Mouse (Mus musculus): Measurements from ENCODE around the gene Arhgef10l. TPM values are rescaled to one million over a fixed set of nuclear protein-coding genes. Genes with fewer than 3 reads are reported as not detected.
A peak's percentile ranks its signal among the peaks of the same experiment; 100 is the strongest.

The Arhgef10l gene
- polyA plus RNA-seq, 1 experiment from 2014 or later: 17.0 TPM

GRCm38 (mm10) chr4:140702611-140703327, 37.0 kb upstream of the Arhgef10l start:
- WGBS: under 1% methylated on average over 45 of the region's 68 CpGs
- Histone ChIP-seq H3K9me3 (replicated peaks) (no peaks in the 10 kb centered on the region), H3K27me3 (no peaks in the 10 kb centered on the region), H3K27ac (replicated peaks) (peak overlapping the region; percentile 98), H3K36me3 (peaks cover 19% of the 10 kb centered on the region), H3K4me1 (peaks cover 54% of the 10 kb centered on the region), H3K4me3 (replicated peaks) (peak overlapping the region; percentile 85), H3K9ac (peak overlapping the region; percentile 85), H3K4me2 (replicated peaks) (peak overlapping the region; percentile 86)
- ATAC-seq (ENCODE audit: insufficient number of reproducible peaks, low FRiP score, low TSS enrichment, low read depth): peak; percentile 79

GRCm38 (mm10) chr4:140701716-140702561, 36.1 kb upstream of the Arhgef10l start:
- H3K27ac ChIP-seq (replicated peaks): peak overlapping the region; percentile 98

GRCm38 (mm10) chr4:140701049-140701715, 35.4 kb upstream of the Arhgef10l start:
- H3K27ac ChIP-seq (replicated peaks): peak overlapping the region; percentile 98
- H3K4me2 ChIP-seq (replicated peaks): peak overlapping the region; percentile 86
- peaks cover 46% of the 10 kb centered on the region for H3K4me1 ChIP-seq
- ATAC-seq (ENCODE audit: insufficient number of reproducible peaks, low FRiP score, low TSS enrichment, low read depth): peak; percentile 79
- H3K27me3 ChIP-seq: no peaks in the 10 kb centered on the region
- H3K4me3 ChIP-seq (replicated peaks): peak overlapping the region; percentile 85
- no peaks in the 10 kb centered on the region for H3K9me3 ChIP-seq (replicated peaks)
- H3K36me3 ChIP-seq: 0 out of 2 replicates have a peak, but pooled peaks cover 9% of the 10 kb centered on the region
- H3K9ac ChIP-seq: peak overlapping the region; percentile 85
- WGBS: under 1% methylated on average over 61 of the region's 61 CpGs

More at GRCm38 (mm10) chr4:140701716-140702561, 36.1 kb upstream of the Arhgef10l start:
- no peak for ATAC-seq (ENCODE audit: insufficient number of reproducible peaks, low FRiP score, low TSS enrichment, low read depth)
- peaks cover 46% of the 10 kb centered on the region for H3K4me1 ChIP-seq
- H3K9ac ChIP-seq: peak overlapping the region; percentile 85
- peak overlapping the region; percentile 86 for H3K4me2 ChIP-seq (replicated peaks)
- H3K9me3 ChIP-seq (replicated peaks): no peaks in the 10 kb centered on the region
- H3K27me3 ChIP-seq: no peaks in the 10 kb centered on the region
- H3K4me3 ChIP-seq (replicated peaks): peak overlapping the region; percentile 85
- H3K36me3 ChIP-seq: 0 out of 2 replicates have a peak, but pooled peaks cover 13% of the 10 kb centered on the region
- under 1% methylated on average over 41 of the region's 107 CpGs for WGBS

GRCm38 (mm10) chr4:140700269-140701018, 34.6 kb upstream of the Arhgef10l start, which contains the start of gene Rcc2:
Gene Rcc2 (plus strand): TSS chr4:140700541.
- Histone ChIP-seq H3K36me3 (0 out of 2 replicates have a peak, but pooled peaks cover 1% of the 10 kb centered on the region), H3K4me1 (peaks cover 44% of the 10 kb centered on the region), H3K9me3 (replicated peaks) (no peaks in the 10 kb centered on the region), H3K27ac (replicated peaks) (peak within 1 kb of the TSS; percentile 98), H3K27me3 (no peaks in the 10 kb centered on the region), H3K4me3 (replicated peaks) (peak within 1 kb of the TSS; percentile 85), H3K9ac (peak within 1 kb of the TSS; percentile 85), H3K4me2 (replicated peaks) (peak within 1 kb of the TSS; percentile 86)
- 3% methylated on average over 20 of the region's 20 CpGs for WGBS
- ATAC-seq (ENCODE audit: insufficient number of reproducible peaks, low FRiP score, low TSS enrichment, low read depth): no peak

GRCm38 (mm10) chr4:140699441-140700127, 33.8 kb upstream of the Arhgef10l start:
- no peaks in the 10 kb centered on the region for H3K36me3 ChIP-seq
- no peaks in the 10 kb centered on the region for H3K9me3 ChIP-seq (replicated peaks)
- WGBS: 3% methylated on average over 29 of the region's 29 CpGs
- no peak overlapping the region for H3K9ac ChIP-seq
- peak overlapping the region; percentile 86 for H3K4me2 ChIP-seq (replicated peaks)
- peaks cover 36% of the 10 kb centered on the region for H3K4me1 ChIP-seq
- no peaks in the 10 kb centered on the region for H3K27me3 ChIP-seq
- no peak for ATAC-seq (ENCODE audit: insufficient number of reproducible peaks, low FRiP score, low TSS enrichment, low read depth)
- H3K27ac ChIP-seq (replicated peaks): peak overlapping the region; percentile 98
- H3K4me3 ChIP-seq (replicated peaks): peak overlapping the region; percentile 85

- Histone ChIP-seq H3K27ac (replicated peaks) (no peak overlapping the region), H3K9me3 (replicated peaks) (no peaks in the 10 kb centered on the region), H3K9ac (no peak overlapping the region), H3K4me2 (replicated peaks) (no peak overlapping the region), H3K27me3 (no peaks in the 10 kb centered on the region), H3K4me1 (peaks cover 17% of the 10 kb centered on the region), H3K36me3 (no peaks in the 10 kb centered on the region), H3K4me3 (replicated peaks) (no peak overlapping the region)
- WGBS: 75% methylated on average over 14 of the region's 14 CpGs
- ATAC-seq (ENCODE audit: insufficient number of reproducible peaks, low FRiP score, low TSS enrichment, low read depth): no peak
Measured at GRCm38 (mm10) chr4:140695675-140696585, 30.1 kb upstream of the Arhgef10l start.

GRCm38 (mm10) chr4:140695146-140695545, 29.3 kb upstream of the Arhgef10l start:
- Histone ChIP-seq H3K9ac (no peak overlapping the region), H3K27ac (replicated peaks) (no peak overlapping the region), H3K36me3 (no peaks in the 10 kb centered on the region), H3K9me3 (replicated peaks) (no peaks in the 10 kb centered on the region), H3K27me3 (no peaks in the 10 kb centered on the region), H3K4me2 (replicated peaks) (no peak overlapping the region), H3K4me3 (replicated peaks) (no peak overlapping the region), H3K4me1 (peaks cover 14% of the 10 kb centered on the region; the same call in 1 of the 2 replicates)
- ATAC-seq (ENCODE audit: insufficient number of reproducible peaks, low FRiP score, low TSS enrichment, low read depth): no peak
- WGBS: 83% methylated on average over 7 of the region's 7 CpGs

- H3K9me3 ChIP-seq (replicated peaks): no peaks in the 10 kb centered on the region
- 52% methylated on average over 1 of the region's 1 CpGs for WGBS
- H3K27ac ChIP-seq (replicated peaks): no peak overlapping the region
- H3K27me3 ChIP-seq: no peaks in the 10 kb centered on the region
- no peak overlapping the region for H3K4me3 ChIP-seq (replicated peaks)
- no peak for ATAC-seq (ENCODE audit: insufficient number of reproducible peaks, low FRiP score, low TSS enrichment, low read depth)
- no peak overlapping the region for H3K4me2 ChIP-seq (replicated peaks)
- H3K36me3 ChIP-seq: no peaks in the 10 kb centered on the region
- H3K9ac ChIP-seq: no peak overlapping the region
- 0 out of 2 replicates have a peak, but pooled peaks cover 9% of the 10 kb centered on the region for H3K4me1 ChIP-seq
Measured at GRCm38 (mm10) chr4:140694551-140695060, 28.8 kb upstream of the Arhgef10l start.

DNA sequence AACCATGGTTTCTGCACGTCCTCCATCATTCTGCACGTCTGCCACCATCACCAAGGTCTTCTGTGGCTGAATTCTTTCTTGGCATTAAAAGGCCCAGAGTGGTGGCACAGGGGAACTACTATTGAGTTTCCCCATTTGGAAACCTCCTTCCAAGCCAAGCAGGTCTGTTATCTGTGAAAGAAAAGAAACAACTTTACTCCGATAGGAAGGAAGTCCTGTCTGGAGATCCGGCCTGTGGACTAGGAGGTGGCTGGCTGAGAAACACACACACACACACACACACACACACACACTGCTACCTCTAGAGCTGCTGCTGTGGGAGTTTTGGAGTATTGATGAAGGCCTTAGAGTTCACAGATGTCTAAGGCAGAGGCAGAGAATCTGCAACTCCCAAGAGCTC, 27.7 kb upstream of the Arhgef10l start:
- Histone ChIP-seq H3K27ac (replicated peaks) (no peak overlapping the region), H3K9me3 (replicated peaks) (no peaks in the 10 kb centered on the region), H3K4me2 (replicated peaks) (no peak overlapping the region), H3K9ac (no peak overlapping the region), H3K4me1 (0 out of 2 replicates have a peak, but pooled peaks cover 5% of the 10 kb centered on the region), H3K27me3 (no peaks in the 10 kb centered on the region), H3K36me3 (no peaks in the 10 kb centered on the region), H3K4me3 (replicated peaks) (no peak overlapping the region)
- 71% methylated on average over 4 of the region's 4 CpGs for WGBS
- no peak for ATAC-seq (ENCODE audit: insufficient number of reproducible peaks, low FRiP score, low TSS enrichment, low read depth)

All from embryonic facial prominence, embryonic 15.5 days (tissue).